Mouse (Mus musculus) CD4-positive, CD25-positive, alpha-beta regulatory T cell (primary cell): ENCODE data around the gene Olfr530. TPM values are rescaled to one million over a fixed set of nuclear protein-coding genes. Genes with fewer than 3 reads are reported as not detected.

Experiments
- polyA plus RNA-seq: library from polyadenylated mRNA; unstranded; fragments of 100-300 nt; shearing (Covaris generic); gene quantifications from one replicate; pipeline ENCODE4 v1.2.1, GENCODE M21; 2017

Olfr530 gene
- 0.12 TPM for polyA plus RNA-seq

GRCm38 (mm10) chr7:140376231-140376630 lies at the start of gene Olfr530:
TSS of gene Olfr530 (minus strand) at chr7:140376331.

DNA sequence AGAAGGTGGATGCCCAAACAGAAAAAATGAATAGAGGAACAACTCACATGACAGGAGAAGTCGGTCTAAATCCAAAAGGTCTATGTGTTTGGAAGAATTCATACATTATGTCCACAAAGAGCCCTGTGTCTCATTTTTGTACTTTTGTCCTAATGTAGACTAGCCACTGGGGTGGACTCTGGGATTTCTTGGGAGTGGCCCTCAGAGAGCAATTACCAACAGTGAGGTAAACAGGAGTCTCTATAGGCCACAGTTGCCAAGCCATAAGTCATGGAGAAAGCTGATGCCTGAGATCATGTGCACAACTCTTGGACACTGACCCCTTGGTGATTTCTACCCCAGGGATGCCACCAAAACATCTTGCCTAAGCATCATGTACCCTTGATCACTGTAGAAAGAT lies 45.4 kb upstream of the Olfr530 start, which contains the start of gene Olfr532:
TSS of gene Olfr532 (minus strand) at position 101 of the 400 bp plus-strand sequence.

GRCm38 (mm10) chr7:140402818-140403217 lies 26.7 kb upstream of the Olfr530 start, which contains the start of gene Olfr531:
TSS of gene Olfr531 (minus strand) at chr7:140402918.

GRCm38 (mm10) chr7:140361571-140361970 lies 14.6 kb downstream of the Olfr530 start, which contains the start of gene Olfr60:
TSS of gene Olfr60 (minus strand) at chr7:140361671.

GRCm38 (mm10) chr7:140333717-140334116 lies 42.4 kb downstream of the Olfr530 start, which contains the start of gene Olfr527:
TSS of gene Olfr527 (plus strand) at chr7:140334017.

Other genes starting within 250 kb of the Olfr530 start
- gene Mtg1, start 238.8 kb downstream of the Olfr530 start, polyA plus RNA-seq, result 37.2 TPM
- gene Sprn, start 221.5 kb downstream of the Olfr530 start, polyA plus RNA-seq, result not detected
- 0.06 TPM for gene Olfr522, start 211.6 kb downstream of the Olfr530 start, polyA plus RNA-seq
- gene Olfr523, start 203.1 kb downstream of the Olfr530 start, polyA plus RNA-seq, result 0.06 TPM
- gene Olfr524, start 170.4 kb downstream of the Olfr530 start, polyA plus RNA-seq, result not detected
- 0.08 TPM for gene Cd163l1, start 158.1 kb downstream of the Olfr530 start, polyA plus RNA-seq
- gene 5830411N06Rik, start 129.0 kb downstream of the Olfr530 start, polyA plus RNA-seq, result 0.17 TPM
- gene Olfr525, start 55.5 kb downstream of the Olfr530 start, polyA plus RNA-seq, result not detected
- not detected for gene Olfr527, start 42.3 kb downstream of the Olfr530 start, polyA plus RNA-seq
- gene Olfr60, start 14.7 kb downstream of the Olfr530 start, polyA plus RNA-seq, result not detected
- gene Olfr531, start 26.6 kb upstream of the Olfr530 start, polyA plus RNA-seq, result not detected
- gene Olfr532, start 45.3 kb upstream of the Olfr530 start, polyA plus RNA-seq, result 0.07 TPM
- not detected for gene Olfr533, start 87.0 kb upstream of the Olfr530 start, polyA plus RNA-seq
- gene Olfr535, start 107.9 kb upstream of the Olfr530 start, polyA plus RNA-seq, result not detected
- gene Olfr536, start 131.1 kb upstream of the Olfr530 start, polyA plus RNA-seq, result not detected
- gene Olfr538, start 191.6 kb upstream of the Olfr530 start, polyA plus RNA-seq, result not detected
- 0.04 TPM for gene Olfr46, start 224.9 kb upstream of the Olfr530 start, polyA plus RNA-seq